Mouse (Mus musculus): ENCODE measurements around the gene Ppm1a. TPM values are rescaled to one million over a fixed set of nuclear protein-coding genes. Genes with fewer than 3 reads are reported as not detected.

The Ppm1a gene
- total RNA-seq, 2 experiments from 2014 or later: 317 to 347 TPM

DNA sequence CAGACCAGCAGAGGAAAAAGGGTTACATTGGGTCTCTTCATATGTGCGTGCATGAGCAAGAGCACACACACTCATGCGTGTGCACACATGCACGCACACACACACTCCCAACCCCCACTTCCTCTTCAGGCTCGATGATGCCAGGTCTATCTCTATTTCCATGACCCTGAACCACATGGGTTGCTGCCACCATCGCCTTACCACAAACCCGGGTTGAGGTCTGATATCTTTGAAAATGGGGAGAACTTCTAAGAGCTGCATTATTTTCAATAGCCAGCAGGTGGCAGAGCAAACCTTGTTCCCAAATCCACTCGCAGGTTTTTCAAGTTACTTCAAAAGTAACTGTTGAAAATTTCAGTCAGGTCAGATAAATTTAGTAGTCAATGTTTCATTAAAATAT lies 90.5 kb downstream of the Ppm1a start:
- intact Hi-C loops (cut with DNase I): loop anchor here (2.0 kb wide), 1 partner anchor 129 kb away; no protein-coding TSS in a partner anchor

More for the DNA sequence above, 90.5 kb downstream of the Ppm1a start:
- DNase-seq (ENCODE audit: low spot score in 2 of 2): no peak

Other genes with a start within 250 kb of the Ppm1a start
- gene Pcnx4, start 221.1 kb upstream of the Ppm1a start, total RNA-seq (2021): 10 to 100 TPM; 31.4 to 33.7 TPM
- gene Gm4756, start 107.8 kb upstream of the Ppm1a start, total RNA-seq (2021): not detected
- gene Dhrs7, start 92.5 kb upstream of the Ppm1a start, total RNA-seq (2021): 10 to 100 TPM; 34.2 to 45.4 TPM
- gene Six6, start 182.4 kb downstream of the Ppm1a start, total RNA-seq (2021): not detected
- gene 4930447C04Rik, start 183.3 kb downstream of the Ppm1a start, total RNA-seq (2021): 10 to 100 TPM in 1 of 2 experiments, 1 to 10 TPM in 1; 4.1 to 11.0 TPM

Data from left cerebral cortex, postnatal 36 days (tissue).